Mouse (Mus musculus): ENCODE measurements around the gene Hoxa2.

DNA sequence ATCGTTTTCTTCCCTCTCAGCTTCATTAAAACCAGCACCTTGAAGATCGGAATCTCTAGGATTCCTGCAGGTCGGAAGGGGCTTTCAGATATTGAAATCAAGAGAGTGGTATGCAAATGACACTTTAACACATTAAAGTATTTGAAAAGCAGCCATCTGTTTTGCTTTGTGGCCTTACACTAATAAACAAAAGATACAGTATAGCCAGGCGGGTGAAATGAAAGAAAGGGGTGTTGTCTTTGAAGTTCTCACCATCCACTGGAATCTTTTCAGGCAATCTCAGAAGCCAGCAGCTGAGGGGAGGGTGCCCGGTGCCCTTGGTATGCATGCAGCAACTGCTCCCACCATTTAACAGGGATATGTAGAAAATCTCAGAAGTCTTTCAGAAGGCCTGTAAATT, 10.6 kb downstream of the Hoxa2 start:
- no peak for TF ChIP-seq CTCF (IDR thresholded peaks at IDR 0.05; ENCODE audit: extremely low read depth, insufficient read length, insufficient replicate concordance, low read depth, low read length)
- TF ChIP-seq POLR2A (IDR thresholded peaks at IDR 0.05; ENCODE audit: low read depth, low read length): no peak

Measured in small intestine, adult 2 months (tissue).